15 mouse cellular contexts compared by ENCODE assay signal in the genomic region with DNA sequence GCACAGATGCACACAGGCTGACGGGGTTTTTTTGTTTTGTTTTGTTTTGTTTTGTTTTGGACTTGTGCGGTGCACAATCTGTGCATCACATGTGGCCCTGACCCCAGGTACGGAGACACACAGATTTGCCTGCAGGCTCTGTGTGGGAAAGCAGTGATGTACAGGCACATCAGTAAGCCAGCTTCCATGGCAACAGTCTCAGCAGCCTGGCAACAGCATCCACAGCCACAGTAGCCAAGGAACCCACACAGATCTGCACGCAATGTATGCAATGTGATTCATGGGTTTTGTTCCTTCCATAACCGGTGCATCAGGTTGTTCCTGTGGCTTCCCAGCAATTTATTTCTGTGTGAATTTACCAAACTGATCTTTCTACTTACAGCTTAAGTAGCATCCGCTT. TPM values are rescaled to one million over a fixed set of nuclear protein-coding genes. Genes with fewer than 3 reads are reported as not detected.
DNase-seq lines count a peak whose midpoint lies in the region; ATAC-seq and TF ChIP-seq lines count a peak whose summit lies in the region.
"Had no signal": no experiment of that assay in that cellular context is flagged by ENCODE, and none has a peak within 500 bp of the region (broad histone marks: within the 10 kb centered on the region; RNA-seq: fewer than 3 reads in every experiment).

No protein-coding gene starts in this region.

- peak overlapping the region; percentile 46 for H3K27ac ChIP-seq in hindbrain, embryonic 12.5 days
- 0 out of 2 replicates have a peak overlapping the region, but pooled peaks have one; percentile 25 for H3K27ac ChIP-seq in olfactory bulb, adult 2 months (ENCODE audit: insufficient read depth, low read depth, low read length)
- no peak overlapping the region for H3K27ac ChIP-seq in kidney, embryonic 14.5 days (ENCODE audit: low read depth, low read length)
- H3K27ac ChIP-seq: embryonic facial prominence, embryonic 10.5 days; kidney, embryonic 15.5 days had no signal

- ATAC-seq in frontal cortex, adult (ENCODE audit: low TSS enrichment) = peak; percentile 87
- ATAC-seq in hindbrain, embryonic 12.5 days (ENCODE audit: low FRiP score) = no peak
- no peak for ATAC-seq in kidney, embryonic 14.5 days (ENCODE audit: low FRiP score, low TSS enrichment)

- DNase-seq in layer of hippocampus, postnatal 36 days = peak; percentile 70
- DNase-seq in retina, postnatal 1 day = no peak
- DNase-seq in urinary bladder, postnatal 4 days (ENCODE audit: low spot score in 2 of 2) = no peak
- no peak for DNase-seq in heart, postnatal 14 days
- DNase-seq: liver; thymus, postnatal 36 days had no signal

- H3K4me3 ChIP-seq in hindbrain, embryonic 12.5 days = no peak overlapping the region
- no peak overlapping the region for H3K4me3 ChIP-seq in olfactory bulb, adult 2 months (ENCODE audit: insufficient read depth, low read depth, low read length)
- H3K4me3 ChIP-seq in kidney, embryonic 14.5 days (ENCODE audit: low read length) = no peak overlapping the region
- H3K4me3 ChIP-seq: embryonic facial prominence, embryonic 10.5 days; kidney, embryonic 15.5 days had no signal

- TF ChIP-seq CTCF in olfactory bulb, adult 2 months (IDR thresholded peaks at IDR 0.05; ENCODE audit: insufficient read depth, low read depth, low read length) = no peak

- no peaks in the 10 kb centered on the region for H3K27me3 ChIP-seq in hindbrain, embryonic 12.5 days
- no peaks in the 10 kb centered on the region for H3K27me3 ChIP-seq in kidney, embryonic 14.5 days (ENCODE audit: control insufficient read depth, insufficient read depth, low read length)

- intact Hi-C loops in heart, postnatal 14 days (cut with DNase I) = loop anchor here (2.0 kb wide), 2 partner anchors 111 to 1295 kb away; no protein-coding TSS in a partner anchor

- TF ChIP-seq POLR2A in olfactory bulb, adult 2 months (IDR thresholded peaks at IDR 0.05; ENCODE audit: insufficient read depth, low read depth, low read length) = no peak

- peaks cover 27% of the 10 kb centered on the region for H3K4me1 ChIP-seq in hindbrain, embryonic 12.5 days
- H3K4me1 ChIP-seq in olfactory bulb, adult 2 months (ENCODE audit: control insufficient read depth, insufficient read depth, low read length) = peaks cover 19% of the 10 kb centered on the region
- H3K4me1 ChIP-seq in kidney, embryonic 14.5 days (ENCODE audit: control insufficient read depth, insufficient read depth, low read length) = peaks cover 4% of the 10 kb centered on the region; the same call in 1 of the 2 replicates

- H3K9ac ChIP-seq in hindbrain, embryonic 12.5 days = no peak overlapping the region
- no peak overlapping the region for H3K9ac ChIP-seq in kidney, embryonic 14.5 days (ENCODE audit: low read depth, low read length)
- H3K9ac ChIP-seq: kidney, embryonic 15.5 days had no signal

- no peaks in the 10 kb centered on the region for H3K9me3 ChIP-seq in hindbrain, embryonic 12.5 days (replicated peaks)
- no peaks in the 10 kb centered on the region for H3K9me3 ChIP-seq in kidney, embryonic 14.5 days (ENCODE audit: control insufficient read depth, low read length)
- H3K9me3 ChIP-seq: embryonic facial prominence, embryonic 10.5 days; kidney, embryonic 15.5 days had no signal

- H3K36me3 ChIP-seq in hindbrain, embryonic 12.5 days = no peaks in the 10 kb centered on the region
- no peaks in the 10 kb centered on the region for H3K36me3 ChIP-seq in kidney, embryonic 14.5 days (ENCODE audit: control insufficient read depth, insufficient read depth, low read length)
- H3K36me3 ChIP-seq: embryonic facial prominence, embryonic 10.5 days; kidney, embryonic 15.5 days had no signal

- no peak overlapping the region for H3K4me2 ChIP-seq in hindbrain, embryonic 12.5 days (replicated peaks)
- no peak overlapping the region for H3K4me2 ChIP-seq in kidney, embryonic 14.5 days (replicated peaks; ENCODE audit: low read depth, low read length)
- H3K4me2 ChIP-seq: kidney, embryonic 15.5 days had no signal

- 65% methylated on average over 6 of the region's 6 CpGs for WGBS in hindbrain, embryonic 12.5 days
- WGBS in olfactory bulb, adult 2 months = 40% methylated on average over 6 of the region's 6 CpGs
- WGBS in kidney, embryonic 14.5 days = 78% methylated on average over 6 of the region's 6 CpGs

RNA-seq across cellular contexts. Expression of gene Allc, which starts 5.6 kb away (rescaled TPM):
- polyA plus RNA-seq in hindbrain, embryonic 12.5 days (2016; fragmentation: Nextera tagmentation; extraction: Ambion mirVana) = not detected in 2 replicates
- under 1 TPM; 0.66 to 0.75 TPM for total RNA-seq in layer of hippocampus, postnatal 36 days (2021)
- polyA plus RNA-seq in olfactory bulb, adult 2 months (2012; ENCODE audit: insufficient read depth, insufficient read length, low replicate concordance, missing spikeins) = not detected in 2 replicates
- polyA plus RNA-seq in kidney, embryonic 14.5 days (2014; fragmentation: Nextera tagmentation; extraction: Ambion mirVana) = 0.14 TPM in 1 of 2 replicates, not detected in the other
- not detected for total RNA-seq in heart, postnatal 14 days (2021)
- total RNA-seq: gastrocnemius, adult 8-10 months had no signal
- polyA plus RNA-seq: embryonic facial prominence, embryonic 10.5 days; heart, embryonic 16.5 days; kidney, embryonic 15.5 days; neural tube, embryonic 14.5 days had no signal

RNA-seq across cellular contexts. Expression of gene Colec11, which starts 35.2 kb away (rescaled TPM):
- 0.35 and 0.60 TPM in 2 replicates for polyA plus RNA-seq in hindbrain, embryonic 12.5 days (2016; fragmentation: Nextera tagmentation; extraction: Ambion mirVana)
- total RNA-seq in layer of hippocampus, postnatal 36 days (2021) = under 1 TPM; 0.72 to 0.81 TPM
- polyA plus RNA-seq in olfactory bulb, adult 2 months (2012; ENCODE audit: insufficient read depth, insufficient read length, low replicate concordance, missing spikeins) = not detected in 2 replicates
- 1.9 and 2.6 TPM in 2 replicates for polyA plus RNA-seq in kidney, embryonic 14.5 days (2014; fragmentation: Nextera tagmentation; extraction: Ambion mirVana)
- total RNA-seq in heart, postnatal 14 days (2021) = 10 to 100 TPM; 27.1 to 30.6 TPM

RNA-seq across cellular contexts. Expression of gene Dcdc2c, which starts 35.8 kb away (rescaled TPM):
- polyA plus RNA-seq in hindbrain, embryonic 12.5 days (2016; fragmentation: Nextera tagmentation; extraction: Ambion mirVana) = 0.14 TPM in 1 of 2 replicates, not detected in the other
- under 1 TPM; 0.60 to 0.68 TPM for total RNA-seq in layer of hippocampus, postnatal 36 days (2021)
- polyA plus RNA-seq in olfactory bulb, adult 2 months (2012; ENCODE audit: insufficient read depth, insufficient read length, low replicate concordance, missing spikeins) = not detected in 2 replicates
- polyA plus RNA-seq in kidney, embryonic 14.5 days (2014; fragmentation: Nextera tagmentation; extraction: Ambion mirVana) = 0.16 and 0.23 TPM in 2 replicates
- total RNA-seq in heart, postnatal 14 days (2021) = under 1 TPM; 0.19 to 0.20 TPM
- total RNA-seq: gastrocnemius, adult 8-10 months had no signal
- polyA plus RNA-seq: kidney, embryonic 15.5 days had no signal

RNA-seq across cellular contexts. Expression of gene Rps7, which starts 47.8 kb away (rescaled TPM):
- polyA plus RNA-seq in hindbrain, embryonic 12.5 days (2016; fragmentation: Nextera tagmentation; extraction: Ambion mirVana) = 614 and 629 TPM in 2 replicates
- total RNA-seq in layer of hippocampus, postnatal 36 days (2021) = 100 to 1,000 TPM; 282 to 298 TPM
- not detected in 2 replicates for polyA plus RNA-seq in olfactory bulb, adult 2 months (2012; ENCODE audit: insufficient read depth, insufficient read length, low replicate concordance, missing spikeins)
- polyA plus RNA-seq in kidney, embryonic 14.5 days (2014; fragmentation: Nextera tagmentation; extraction: Ambion mirVana) = 959 and 1,233 TPM in 2 replicates
- total RNA-seq in heart, postnatal 14 days (2021) = 100 to 1,000 TPM; 298 to 350 TPM

Comparison
In these comparisons a context has a peak if more than half of its experiments do, and no peak if none do; other contexts are left out.
1. DNase-seq: peak in layer of hippocampus, postnatal 36 days (2 of 2); none in retina, postnatal 1 day (single experiment), urinary bladder, postnatal 4 days (0 of 2) and heart, postnatal 14 days (0 of 2).